Mouse (Mus musculus): ENCODE data around the gene Dlg4. TPM values are rescaled to one million over a fixed set of nuclear protein-coding genes. Genes with fewer than 3 reads are reported as not detected.

Gene Dlg4
- polyA plus RNA-seq, 1 experiment from 2014 or later, result 4.6 TPM

- no peak overlapping the region for H3K27ac ChIP-seq
- peaks cover 10% of the 10 kb centered on the region; the same call in 1 of the 2 replicates for H3K79me2 ChIP-seq (ENCODE audit: inconsistent target)
- H3K36me3 ChIP-seq (ENCODE audit: inconsistent target), result no peaks in the 10 kb centered on the region
- 24% methylated on average over 7 of the region's 8 CpGs for WGBS (ENCODE audit: missing documents)
- no peak overlapping the region for H3K4me3 ChIP-seq (ENCODE audit: inconsistent target)
These were observed 3.4 kb downstream of the Dlg4 start for GRCm38 (mm10) chr11:70020022-70020631.

- H3K4me3 ChIP-seq (ENCODE audit: inconsistent target), result peak overlapping the region; percentile 46
- H3K27ac ChIP-seq, result peak overlapping the region; percentile 21; the same call in 1 of the 2 replicates
- no peaks in the 10 kb centered on the region for H3K36me3 ChIP-seq (ENCODE audit: inconsistent target)
- peaks cover 10% of the 10 kb centered on the region; the same call in 1 of the 2 replicates for H3K79me2 ChIP-seq (ENCODE audit: inconsistent target)
- 2% methylated on average over 8 of the region's 8 CpGs for WGBS (ENCODE audit: missing documents)
These were observed 4.1 kb downstream of the Dlg4 start for GRCm38 (mm10) chr11:70020731-70021263.

- peak overlapping the region; percentile 21; the same call in 1 of the 2 replicates for H3K27ac ChIP-seq
- no peaks in the 10 kb centered on the region for H3K36me3 ChIP-seq (ENCODE audit: inconsistent target)
- peak overlapping the region; percentile 46 for H3K4me3 ChIP-seq (ENCODE audit: inconsistent target)
- peaks cover 10% of the 10 kb centered on the region; the same call in 1 of the 2 replicates for H3K79me2 ChIP-seq (ENCODE audit: inconsistent target)
- WGBS (ENCODE audit: missing documents), result 5% methylated on average over 39 of the region's 40 CpGs
These were observed 4.8 kb downstream of the Dlg4 start for GRCm38 (mm10) chr11:70021264-70022132.

- WGBS (ENCODE audit: missing documents), result 67% methylated on average over 17 of the region's 29 CpGs
- Histone ChIP-seq H3K27ac (no peak overlapping the region), H3K36me3 (ENCODE audit: inconsistent target) (no peaks in the 10 kb centered on the region), H3K4me3 (ENCODE audit: inconsistent target) (no peak overlapping the region), H3K79me2 (ENCODE audit: inconsistent target) (peaks cover 8% of the 10 kb centered on the region; the same call in 1 of the 2 replicates)
These were observed 6.9 kb downstream of the Dlg4 start for GRCm38 (mm10) chr11:70023481-70024150.

GRCm38 (mm10) chr11:70024151-70024514 is 7.4 kb downstream of the Dlg4 start:
- H3K4me3 ChIP-seq (ENCODE audit: inconsistent target), result no peak overlapping the region
- H3K27ac ChIP-seq, result no peak overlapping the region
- WGBS (ENCODE audit: missing documents), result 74% methylated on average over 5 of the region's 6 CpGs
- H3K79me2 ChIP-seq (ENCODE audit: inconsistent target), result peaks cover 3% of the 10 kb centered on the region; the same call in 1 of the 2 replicates
- no peaks in the 10 kb centered on the region for H3K36me3 ChIP-seq (ENCODE audit: inconsistent target)

- H3K79me2 ChIP-seq (ENCODE audit: inconsistent target), result no peaks in the 10 kb centered on the region; the same call in 1 of the 2 replicates
- no peak overlapping the region for H3K4me3 ChIP-seq (ENCODE audit: inconsistent target)
- WGBS (ENCODE audit: missing documents), result 84% methylated on average over 17 of the region's 19 CpGs
- H3K36me3 ChIP-seq (ENCODE audit: inconsistent target), result peaks cover 7% of the 10 kb centered on the region; the same call in 1 of the 2 replicates
- H3K27ac ChIP-seq, result no peak overlapping the region
These were observed 9.9 kb downstream of the Dlg4 start for GRCm38 (mm10) chr11:70026689-70027088.

- WGBS (ENCODE audit: missing documents), result 89% methylated on average over 9 of the region's 9 CpGs
- H3K27ac ChIP-seq, result no peak overlapping the region
- no peak overlapping the region for H3K4me3 ChIP-seq (ENCODE audit: inconsistent target)
- no peaks in the 10 kb centered on the region; the same call in 1 of the 2 replicates for H3K79me2 ChIP-seq (ENCODE audit: inconsistent target)
- H3K36me3 ChIP-seq (ENCODE audit: inconsistent target), result peaks cover 7% of the 10 kb centered on the region; the same call in 1 of the 2 replicates
These were observed 10.7 kb downstream of the Dlg4 start for GRCm38 (mm10) chr11:70027397-70027796.

GRCm38 (mm10) chr11:70028401-70029129 is 11.8 kb downstream of the Dlg4 start:
- H3K36me3 ChIP-seq (ENCODE audit: inconsistent target), result peaks cover 7% of the 10 kb centered on the region; the same call in 1 of the 2 replicates
- WGBS (ENCODE audit: missing documents), result 63% methylated on average over 12 of the region's 12 CpGs
- no peak overlapping the region for H3K27ac ChIP-seq
- H3K79me2 ChIP-seq (ENCODE audit: inconsistent target), result no peaks in the 10 kb centered on the region; the same call in 1 of the 2 replicates
- H3K4me3 ChIP-seq (ENCODE audit: inconsistent target), result no peak overlapping the region

GRCm38 (mm10) chr11:70029130-70029801 is 12.5 kb downstream of the Dlg4 start:
- peaks cover 7% of the 10 kb centered on the region; the same call in 1 of the 2 replicates for H3K36me3 ChIP-seq (ENCODE audit: inconsistent target)
- no peak overlapping the region for H3K27ac ChIP-seq
- H3K4me3 ChIP-seq (ENCODE audit: inconsistent target), result no peak overlapping the region
- H3K79me2 ChIP-seq (ENCODE audit: inconsistent target), result no peaks in the 10 kb centered on the region
- 31% methylated on average over 20 of the region's 20 CpGs for WGBS (ENCODE audit: missing documents)

- no peak overlapping the region for H3K4me3 ChIP-seq (ENCODE audit: inconsistent target)
- H3K36me3 ChIP-seq (ENCODE audit: inconsistent target), result peaks cover 7% of the 10 kb centered on the region; the same call in 1 of the 2 replicates
- 67% methylated on average over 10 of the region's 11 CpGs for WGBS (ENCODE audit: missing documents)
- H3K79me2 ChIP-seq (ENCODE audit: inconsistent target), result no peaks in the 10 kb centered on the region
- no peak overlapping the region for H3K27ac ChIP-seq
These were observed 13.2 kb downstream of the Dlg4 start for GRCm38 (mm10) chr11:70029829-70030550.

GRCm38 (mm10) chr11:70030651-70031320 is 14.0 kb downstream of the Dlg4 start:
- H3K36me3 ChIP-seq (ENCODE audit: inconsistent target), result peaks cover 7% of the 10 kb centered on the region; the same call in 1 of the 2 replicates
- H3K27ac ChIP-seq, result no peak overlapping the region
- WGBS (ENCODE audit: missing documents), result 95% methylated on average over 26 of the region's 28 CpGs
- H3K79me2 ChIP-seq (ENCODE audit: inconsistent target), result no peaks in the 10 kb centered on the region
- no peak overlapping the region for H3K4me3 ChIP-seq (ENCODE audit: inconsistent target)

- Histone ChIP-seq H3K79me2 (ENCODE audit: inconsistent target) (no peaks in the 10 kb centered on the region), H3K27ac (no peak overlapping the region), H3K4me3 (ENCODE audit: inconsistent target) (no peak overlapping the region), H3K36me3 (ENCODE audit: inconsistent target) (peaks cover 7% of the 10 kb centered on the region; the same call in 1 of the 2 replicates)
- WGBS (ENCODE audit: missing documents), result 94% methylated on average over 11 of the region's 11 CpGs
These were observed 14.6 kb downstream of the Dlg4 start for GRCm38 (mm10) chr11:70031321-70031670.

All from macrophage (primary cell).